Comparison of ENCODE assay signal across 1 mouse cellular context in the genomic region with DNA sequence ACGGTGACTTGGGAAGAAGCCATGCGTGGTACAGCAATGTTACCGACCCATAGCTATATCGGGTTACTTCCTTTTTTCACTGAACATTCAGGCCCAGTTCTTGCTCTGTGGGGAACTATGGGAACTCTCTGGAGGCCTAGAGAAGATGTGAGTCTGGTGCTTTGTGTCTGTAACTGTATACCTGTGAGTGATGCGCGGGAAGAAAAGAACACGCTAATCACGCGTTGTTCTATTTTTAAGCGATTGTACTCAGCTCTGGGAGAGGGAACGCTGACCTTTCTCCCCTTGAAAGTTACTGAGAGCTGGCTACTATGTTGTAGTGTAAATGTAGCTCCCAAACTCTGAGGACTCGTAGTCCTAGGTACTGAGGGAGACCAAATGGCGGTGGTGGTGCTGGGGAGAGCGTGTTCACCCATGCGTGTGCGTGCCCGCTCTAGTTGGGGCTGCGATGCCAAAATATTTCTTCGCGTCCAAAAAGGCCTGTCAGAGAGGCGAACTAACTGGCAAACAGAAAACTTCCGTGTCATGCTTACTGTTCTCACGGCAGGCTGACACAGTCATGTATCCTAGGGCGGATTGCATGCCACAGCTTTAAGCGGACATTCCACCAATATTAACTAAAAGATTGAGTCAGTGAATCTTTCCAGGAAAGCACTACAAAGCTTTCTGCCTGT.
A peak's percentile ranks its signal among the peaks of the same experiment; 100 is the strongest.
TF ChIP-seq lines count a peak whose summit lies in the region.

No protein-coding gene starts in this region.

TF ChIP-seq in CH12.LX, 34 proteins besides CTCF, POLR2A, EP300 and RAD21 (continued from another document):
- TF ChIP-seq NELFE (IDR thresholded peaks at IDR 0.05; ENCODE audit: low read depth, low read length) (peak; percentile 27; the same call in 1 of the 2 replicates), MXI1 (IDR thresholded peaks at IDR 0.05; ENCODE audit: low read depth, low read length) (0 out of 2 replicates have a peak, but pooled peaks have one; percentile 47), ETS1 (conservative IDR thresholded peaks at IDR 0.05; ENCODE audit: low read depth, low read length) (peak; percentile 48), ZMIZ1 (IDR thresholded peaks at IDR 0.05; ENCODE audit: low read depth, low read length) (peak; percentile 48; the same call in 1 of the 2 replicates), ZKSCAN1 (IDR thresholded peaks at IDR 0.05; ENCODE audit: borderline replicate concordance, low read depth, low read length) (no peak), USF2 (conservative IDR thresholded peaks at IDR 0.05; ENCODE audit: low read depth, low read length) (no peak), SIN3A (IDR thresholded peaks at IDR 0.05; ENCODE audit: low read length) (0 out of 2 replicates have a peak, but pooled peaks have one; percentile 45), JUND (conservative IDR thresholded peaks at IDR 0.05; ENCODE audit: low read depth, low read length) (no peak), MAX (IDR thresholded peaks at IDR 0.05; ENCODE audit: low read length) (peak; percentile 63), RCOR1 (conservative IDR thresholded peaks at IDR 0.05; ENCODE audit: low read depth, low read length) (peak; percentile 62; the same call in 1 of the 2 replicates), CHD1 (IDR thresholded peaks at IDR 0.05; ENCODE audit: low read depth, low read length) (no peak), ELF1 (IDR thresholded peaks at IDR 0.05; ENCODE audit: low read depth, low read length) (no peak)
